28 mouse cellular contexts compared by ENCODE assay signal in genomic region chr13:12554211-12554610, GRCm38 (mm10). TPM values are rescaled to one million over a fixed set of nuclear protein-coding genes. Genes with fewer than 3 reads are reported as not detected.
DNase-seq lines count a peak whose midpoint lies in the region; ATAC-seq lines count a peak whose summit lies in the region.
"Had no signal": no experiment of that assay in that cellular context is flagged by ENCODE, and none has a peak within 500 bp of the region (broad histone marks: within the 10 kb centered on the region; RNA-seq: fewer than 3 reads in every experiment).

No protein-coding gene starts in this region.

- H3K36me3 ChIP-seq in heart, embryonic 11.5 days (ENCODE audit: control insufficient read depth, insufficient read depth, low read length), result no peaks in the 10 kb centered on the region
- H3K36me3 ChIP-seq in limb, embryonic 10.5 days, result no peaks in the 10 kb centered on the region
- no peaks in the 10 kb centered on the region for H3K36me3 ChIP-seq in midbrain, embryonic 13.5 days
- H3K36me3 ChIP-seq: embryonic facial prominence, embryonic 13.5 days; embryonic facial prominence, embryonic 15.5 days; forebrain, embryonic 10.5 days; forebrain, embryonic 12.5 days had no signal

- no peak overlapping the region for H3K4me3 ChIP-seq in heart, embryonic 11.5 days (ENCODE audit: low read depth, low read length)
- no peak overlapping the region for H3K4me3 ChIP-seq in limb, embryonic 10.5 days
- no peak overlapping the region for H3K4me3 ChIP-seq in midbrain, embryonic 13.5 days (replicated peaks)
- H3K4me3 ChIP-seq: embryonic facial prominence, embryonic 13.5 days; embryonic facial prominence, embryonic 15.5 days; erythroblast, embryonic 14.5 days; forebrain, embryonic 10.5 days; forebrain, embryonic 12.5 days had no signal

- no peak overlapping the region for H3K9ac ChIP-seq in heart, embryonic 11.5 days (ENCODE audit: low read depth, low read length)
- H3K9ac ChIP-seq in midbrain, embryonic 13.5 days (replicated peaks), result no peak overlapping the region
- H3K9ac ChIP-seq: embryonic facial prominence, embryonic 13.5 days; embryonic facial prominence, embryonic 15.5 days; forebrain, embryonic 12.5 days had no signal

- no peak overlapping the region for H3K27ac ChIP-seq in heart, embryonic 11.5 days (ENCODE audit: low read depth, low read length)
- no peak overlapping the region for H3K27ac ChIP-seq in limb, embryonic 10.5 days
- no peak overlapping the region for H3K27ac ChIP-seq in midbrain, embryonic 13.5 days
- H3K27ac ChIP-seq: embryonic facial prominence, embryonic 13.5 days; embryonic facial prominence, embryonic 15.5 days; forebrain, embryonic 10.5 days; forebrain, embryonic 12.5 days had no signal

- H3K9me3 ChIP-seq in heart, embryonic 11.5 days (replicated peaks; ENCODE audit: control insufficient read depth, low read length), result no peaks in the 10 kb centered on the region
- no peaks in the 10 kb centered on the region for H3K9me3 ChIP-seq in limb, embryonic 10.5 days (replicated peaks)
- H3K9me3 ChIP-seq in midbrain, embryonic 13.5 days, result no peaks in the 10 kb centered on the region
- H3K9me3 ChIP-seq: embryonic facial prominence, embryonic 13.5 days; embryonic facial prominence, embryonic 15.5 days; forebrain, embryonic 10.5 days; forebrain, embryonic 12.5 days had no signal

- H3K4me1 ChIP-seq in heart, embryonic 11.5 days (ENCODE audit: control insufficient read depth, insufficient read depth, low read length), result no peaks in the 10 kb centered on the region
- no peaks in the 10 kb centered on the region for H3K4me1 ChIP-seq in limb, embryonic 10.5 days
- no peaks in the 10 kb centered on the region for H3K4me1 ChIP-seq in midbrain, embryonic 13.5 days (replicated peaks)
- H3K4me1 ChIP-seq: embryonic facial prominence, embryonic 13.5 days; embryonic facial prominence, embryonic 15.5 days; forebrain, embryonic 10.5 days; forebrain, embryonic 12.5 days had no signal

- no peak overlapping the region for H3K4me2 ChIP-seq in heart, embryonic 11.5 days
- no peak overlapping the region for H3K4me2 ChIP-seq in midbrain, embryonic 13.5 days (replicated peaks)
- H3K4me2 ChIP-seq: embryonic facial prominence, embryonic 13.5 days; embryonic facial prominence, embryonic 15.5 days; forebrain, embryonic 12.5 days had no signal

- H3K27me3 ChIP-seq in heart, embryonic 11.5 days (ENCODE audit: control insufficient read depth, insufficient read depth, low read length), result no peaks in the 10 kb centered on the region
- H3K27me3 ChIP-seq in limb, embryonic 10.5 days (ENCODE audit: low read depth, poor library complexity, severe bottlenecking), result no peaks in the 10 kb centered on the region
- H3K27me3 ChIP-seq in midbrain, embryonic 13.5 days, result peaks cover 32% of the 10 kb centered on the region
- H3K27me3 ChIP-seq: embryonic facial prominence, embryonic 13.5 days; embryonic facial prominence, embryonic 15.5 days had no signal

- no peak for ATAC-seq in heart, embryonic 11.5 days (replicated peaks; ENCODE audit: insufficient number of reproducible peaks, low FRiP score, low TSS enrichment)
- ATAC-seq in neutrophil, adult 5-6 weeks (ENCODE audit: extremely low read depth, insufficient number of reproducible peaks, low FRiP score, poor library complexity, severe bottlenecking), result peak; percentile 78
- ATAC-seq in midbrain, embryonic 13.5 days, result no peak
- ATAC-seq: activated CD4-positive, CD25-positive, alpha-beta regulatory T cell, adult 4 months; forebrain, embryonic 14.5 days; forebrain, embryonic 16.5 days had no signal

- DNase-seq in heart, adult 11 months, result peak; percentile 27
- peak; percentile 57 to 67 for DNase-seq in B cell, adult 2 months
- peak; percentile 5 for DNase-seq in limb, embryonic 10.5 days (ENCODE audit: low spot score)
- DNase-seq in retina, embryonic 14.5 days (ENCODE audit: low spot score), result no peak
- no peak for DNase-seq in testis, postnatal 14 days (ENCODE audit: low spot score)
- DNase-seq: adrenal gland, adult 2 months; adrenal gland, postnatal 10 days; adrenal gland, postnatal 25 days; cerebellum, adult 11 months; cerebellum, adult 18-20 months; cerebellum, adult 8-10 months; cerebellum, adult 9-11 months; cerebellum, postnatal 14 days; cerebellum, postnatal 36 days; embryo, embryonic 11 days had no signal

- WGBS in heart, embryonic 11.5 days (ENCODE audit: insufficient replicate concordance), result 61% methylated on average over 4 of the region's 4 CpGs
- 62% methylated on average over 4 of the region's 4 CpGs for WGBS in limb, embryonic 10.5 days
- WGBS in midbrain, embryonic 13.5 days, result 61% methylated on average over 4 of the region's 4 CpGs

RNA-seq across cellular contexts. Expression of gene Ero1lb, which starts 11.5 kb away (rescaled TPM):
- 7.2 and 7.7 TPM in 2 replicates for polyA plus RNA-seq in heart, embryonic 11.5 days (2014; fragmentation: Nextera tagmentation; extraction: Ambion mirVana)
- polyA plus RNA-seq in limb, embryonic 10.5 days (2016; fragmentation: Nextera tagmentation; extraction: Ambion mirVana), result 6.0 and 7.9 TPM in 2 replicates
- 80.3 and 87.4 TPM in 2 replicates for total RNA-seq in neutrophil, adult 5-6 weeks (2017)
- 15.1 and 16.6 TPM in 2 replicates for polyA plus RNA-seq in midbrain, embryonic 13.5 days (2015; fragmentation: Nextera tagmentation; extraction: Ambion mirVana)
- polyA plus RNA-seq: erythroblast, embryonic 14.5 days had no signal

RNA-seq across cellular contexts. Expression of gene Edaradd, which starts 34.0 kb away (rescaled TPM):
- polyA plus RNA-seq in heart, embryonic 11.5 days (2014; fragmentation: Nextera tagmentation; extraction: Ambion mirVana), result 0.59 and 0.72 TPM in 2 replicates
- 1.3 and 1.7 TPM in 2 replicates for polyA plus RNA-seq in limb, embryonic 10.5 days (2016; fragmentation: Nextera tagmentation; extraction: Ambion mirVana)
- 10.2 and 10.7 TPM in 2 replicates for total RNA-seq in neutrophil, adult 5-6 weeks (2017)
- 1.3 TPM in 2 replicates for polyA plus RNA-seq in midbrain, embryonic 13.5 days (2015; fragmentation: Nextera tagmentation; extraction: Ambion mirVana)
- total RNA-seq: MEL had no signal
- polyA plus RNA-seq: C2C12; erythroblast, embryonic 14.5 days had no signal

Comparison
In these comparisons a context has a peak if more than half of its experiments do, and no peak if none do; other contexts are left out.
1. DNase-seq: peak in heart, adult 11 months (single experiment), B cell, adult 2 months (2 of 2) and limb, embryonic 10.5 days (single experiment); none in retina, embryonic 14.5 days (single experiment) and testis, postnatal 14 days (single experiment).